Mouse (Mus musculus): ENCODE measurements around the gene Mtmr1. TPM values are rescaled to one million over a fixed set of nuclear protein-coding genes. Genes with fewer than 3 reads are reported as not detected.
A peak's percentile ranks its signal among the peaks of the same experiment; 100 is the strongest.
"Not testable (repeated sequence)": the region's sequence is repeated elsewhere in the genome, so short reads cannot be mapped to it uniquely, and the experiment has no call there.

Mtmr1 gene
- polyA plus RNA-seq (2016; fragmentation: Nextera tagmentation; extraction: Ambion mirVana) = 16.8 and 19.4 TPM in 2 replicates

DNA sequence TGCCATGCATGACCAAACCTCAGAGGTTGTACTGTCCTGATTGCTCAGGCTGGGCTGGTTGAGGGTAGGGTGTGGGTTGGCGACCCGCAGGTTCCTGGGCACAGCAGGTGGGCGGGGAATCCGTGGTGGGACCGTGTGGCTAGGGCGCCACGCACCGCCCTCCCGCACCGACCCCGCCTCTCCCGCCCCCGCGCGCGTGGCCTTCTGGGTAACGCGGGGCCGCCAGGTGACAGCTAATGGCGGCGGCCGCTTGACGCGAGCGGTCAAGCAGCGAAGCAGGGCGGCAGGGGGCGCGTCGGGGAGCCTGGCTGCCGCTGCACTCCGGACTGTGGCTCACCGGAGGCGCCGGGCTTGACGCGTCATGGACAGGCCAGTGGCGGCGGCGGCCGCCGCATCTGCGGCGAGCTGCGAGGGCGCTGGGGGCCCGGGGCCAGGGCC is at the start of gene Mtmr1:
Gene Mtmr1, plus strand, starts transcription at position 207 of the 438 bp plus-strand sequence.
- H3K9me3 ChIP-seq = no peaks in the 10 kb centered on the region
- peak within 1 kb of the TSS; percentile 26; the same call in 1 of the 2 replicates for H3K27ac ChIP-seq
- no peaks in the 10 kb centered on the region for H3K36me3 ChIP-seq
- no peaks in the 10 kb centered on the region for H3K27me3 ChIP-seq (replicated peaks)
- no peaks in the 10 kb centered on the region for H3K4me1 ChIP-seq
- peak; percentile 93 for ATAC-seq (ENCODE audit: low FRiP score, low read depth)
- 15% methylated on average over 45 of the region's 47 CpGs for WGBS
- H3K9ac ChIP-seq = peak within 1 kb of the TSS; percentile 72
- peak within 1 kb of the TSS; percentile 61 for H3K4me2 ChIP-seq (replicated peaks)
- H3K4me3 ChIP-seq = peak within 1 kb of the TSS; percentile 59

DNA sequence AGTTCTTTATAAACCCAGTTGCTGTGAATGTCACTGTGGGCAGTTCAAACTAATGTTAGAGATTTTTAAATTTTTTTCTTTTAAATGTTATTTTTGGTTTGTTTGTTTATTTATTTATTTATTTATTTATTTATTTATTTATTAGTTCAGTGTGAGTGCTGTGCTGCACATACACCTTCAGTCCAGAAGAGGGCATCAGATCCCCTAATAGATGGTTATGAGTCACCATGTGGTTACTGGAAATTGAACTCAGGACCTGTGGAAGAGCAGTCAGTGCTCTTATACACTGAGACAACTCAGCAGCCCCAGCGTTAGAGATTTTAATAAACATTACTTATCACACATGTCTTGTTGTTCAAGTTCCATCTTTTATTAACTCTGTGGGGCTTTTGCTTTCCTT is 12.5 kb upstream of the Mtmr1 start:
- Histone ChIP-seq H3K4me3 (no peak overlapping the region), H3K4me2 (replicated peaks) (no peak overlapping the region), H3K9me3 (no peaks in the 10 kb centered on the region), H3K27me3 (replicated peaks) (no peaks in the 10 kb centered on the region), H3K27ac (no peak overlapping the region), H3K36me3 (no peaks in the 10 kb centered on the region), H3K9ac (no peak overlapping the region), H3K4me1 (no peaks in the 10 kb centered on the region)
- no peak for ATAC-seq (ENCODE audit: low FRiP score, low read depth)
- 81% methylated on average over 1 of the region's 1 CpGs for WGBS

DNA sequence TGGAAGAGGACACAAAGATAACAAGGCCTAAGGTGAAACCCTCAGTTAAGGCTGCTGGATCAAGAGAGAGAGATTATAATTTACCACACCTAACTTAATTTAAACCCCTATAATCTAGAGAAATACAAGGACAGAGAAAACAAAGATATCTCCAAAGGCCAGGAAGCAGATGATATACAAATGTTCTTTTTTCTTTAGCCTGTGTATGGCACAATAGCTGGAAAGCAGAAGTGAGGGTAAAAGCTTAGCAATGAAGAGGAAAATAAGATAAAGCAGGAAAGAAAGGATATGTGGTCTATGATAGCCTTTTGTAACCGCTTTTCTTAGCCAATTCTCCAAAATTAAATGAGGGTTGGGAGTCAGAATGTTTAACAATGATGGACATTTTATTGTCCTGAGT is 9.2 kb upstream of the Mtmr1 start:
- no peaks in the 10 kb centered on the region for H3K4me1 ChIP-seq
- no peak overlapping the region for H3K9ac ChIP-seq
- H3K4me2 ChIP-seq (replicated peaks) = no peak overlapping the region
- H3K27ac ChIP-seq = no peak overlapping the region
- ATAC-seq (ENCODE audit: low FRiP score, low read depth) = no peak
- no peaks in the 10 kb centered on the region for H3K36me3 ChIP-seq
- H3K4me3 ChIP-seq = no peak overlapping the region
- no peaks in the 10 kb centered on the region for H3K9me3 ChIP-seq
- whole genome bisulfite sequencing = 61% methylated on average over 1 of the region's 1 CpGs
- no peaks in the 10 kb centered on the region for H3K27me3 ChIP-seq (replicated peaks)

DNA sequence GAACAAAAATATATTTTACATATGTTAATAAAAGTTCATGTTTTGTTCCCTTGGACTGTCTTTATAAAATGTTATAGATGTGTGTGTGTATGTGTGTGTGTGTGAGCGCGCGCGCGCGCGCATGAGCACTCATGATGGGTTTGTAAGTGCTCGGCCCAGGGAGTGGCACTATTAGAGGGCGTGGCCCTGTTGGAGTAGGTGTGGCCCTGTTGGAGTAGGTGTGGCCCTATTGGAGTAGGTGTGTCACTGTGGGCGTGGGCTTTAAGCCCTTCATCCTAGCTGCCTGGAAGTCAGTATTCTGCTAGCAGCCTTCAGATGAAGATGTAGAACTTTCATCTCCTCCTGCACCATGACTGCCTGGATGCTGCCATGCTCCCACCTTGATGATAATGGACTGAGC is 2.8 kb upstream of the Mtmr1 start:
- not testable (repeated sequence) for H3K27ac ChIP-seq, H3K4me3 ChIP-seq
- 88% methylated on average over 10 of the region's 10 CpGs for WGBS

DNA sequence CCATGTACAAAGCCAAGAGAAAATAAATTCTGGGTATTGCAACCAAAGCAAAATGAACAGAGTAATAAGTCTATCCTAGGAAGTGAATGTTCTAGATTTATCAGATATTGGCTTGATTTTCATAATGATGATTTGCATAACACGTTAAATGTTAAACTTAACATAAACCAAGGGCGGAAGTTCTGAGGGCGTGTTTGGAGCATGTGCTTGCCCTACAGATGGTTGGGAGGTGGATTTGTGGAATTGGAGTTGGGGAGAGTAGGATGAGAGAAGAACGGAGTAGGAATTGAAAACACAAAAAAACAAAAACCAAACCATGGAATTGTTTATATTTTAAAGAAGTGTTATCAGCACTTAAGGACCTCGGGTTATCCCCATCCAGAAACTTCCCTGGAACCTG is 498 bp upstream of the Mtmr1 start:
- Histone ChIP-seq H3K36me3 (no peaks in the 10 kb centered on the region), H3K27ac (no peak overlapping the region), H3K9me3 (no peaks in the 10 kb centered on the region), H3K4me2 (replicated peaks) (peak overlapping the region; percentile 61), H3K4me1 (no peaks in the 10 kb centered on the region), H3K4me3 (peak overlapping the region; percentile 59), H3K27me3 (replicated peaks) (no peaks in the 10 kb centered on the region), H3K9ac (no peak overlapping the region)
- WGBS = 72% methylated on average over 5 of the region's 5 CpGs
- no peak for ATAC-seq (ENCODE audit: low FRiP score, low read depth)

More for the DNA sequence above, 2.8 kb upstream of the Mtmr1 start:
- H3K27me3 ChIP-seq (replicated peaks); H3K9me3 ChIP-seq; H3K4me1 ChIP-seq; ATAC-seq (ENCODE audit: low FRiP score, low read depth); H3K4me2 ChIP-seq (replicated peaks); H3K36me3 ChIP-seq; H3K9ac ChIP-seq: not testable (repeated sequence)

DNA sequence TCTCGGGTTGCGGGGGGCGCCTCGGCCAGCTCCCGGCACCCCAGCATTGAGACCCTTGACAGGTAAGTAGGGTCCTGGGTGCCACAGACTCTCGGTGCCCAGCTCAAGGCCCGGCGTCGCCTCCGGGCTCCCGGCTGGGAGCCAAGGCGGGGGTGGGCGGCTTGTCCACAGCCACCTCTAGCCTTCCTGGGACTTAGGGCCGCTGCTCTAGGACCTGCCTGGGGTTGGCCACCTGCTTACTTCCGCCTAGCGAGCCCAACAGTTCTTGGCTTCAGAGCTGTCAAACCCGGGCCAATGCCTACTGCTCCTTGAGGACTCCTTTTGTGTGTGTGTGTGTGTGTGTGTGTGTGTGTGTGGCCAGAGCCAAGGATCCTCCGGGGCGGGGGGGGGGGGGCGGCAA is 451 bp downstream of the Mtmr1 start:
- 29% methylated on average over 17 of the region's 20 CpGs for WGBS

DNA sequence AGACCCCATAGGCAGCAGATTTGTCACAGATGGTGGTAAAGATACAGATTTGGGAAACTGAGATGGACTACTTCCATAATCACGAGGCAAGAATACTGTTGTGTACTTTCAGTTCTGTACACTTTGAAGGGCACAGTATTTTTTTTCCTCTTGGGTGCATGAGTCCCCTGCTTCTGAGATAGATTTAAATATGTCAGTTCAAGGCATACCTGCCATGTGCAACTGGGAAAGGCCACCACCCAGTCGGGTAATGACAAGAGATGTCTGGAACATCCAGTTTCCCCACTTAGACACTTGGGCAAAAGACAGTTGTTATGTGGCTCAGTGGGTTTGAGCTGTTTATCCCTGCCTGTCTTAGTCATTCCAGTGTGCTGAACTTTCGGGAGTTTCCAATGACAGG is 950 bp downstream of the Mtmr1 start:
- peak overlapping the region; percentile 59 for H3K4me3 ChIP-seq
- no peak overlapping the region for H3K27ac ChIP-seq
- H3K9ac ChIP-seq = peak overlapping the region; percentile 72; the same call in 1 of the 2 replicates
- ATAC-seq (ENCODE audit: low FRiP score, low read depth) = no peak
- H3K27me3 ChIP-seq (replicated peaks) = no peaks in the 10 kb centered on the region
- no peaks in the 10 kb centered on the region for H3K4me1 ChIP-seq
- H3K9me3 ChIP-seq = no peaks in the 10 kb centered on the region
- no peaks in the 10 kb centered on the region for H3K36me3 ChIP-seq
- WGBS = 74% methylated on average over 3 of the region's 3 CpGs
- peak overlapping the region; percentile 61 for H3K4me2 ChIP-seq (replicated peaks)

More for the DNA sequence above, 451 bp downstream of the Mtmr1 start:
- Histone ChIP-seq H3K36me3 (no peaks in the 10 kb centered on the region), H3K4me2 (replicated peaks) (peak overlapping the region; percentile 61), H3K4me1 (no peaks in the 10 kb centered on the region), H3K9me3 (no peaks in the 10 kb centered on the region), H3K4me3 (peak overlapping the region; percentile 59), H3K27me3 (replicated peaks) (no peaks in the 10 kb centered on the region), H3K9ac (peak overlapping the region; percentile 72), H3K27ac (peak overlapping the region; percentile 26; the same call in 1 of the 2 replicates)
- ATAC-seq (ENCODE audit: low FRiP score, low read depth) = peak; percentile 71

DNA sequence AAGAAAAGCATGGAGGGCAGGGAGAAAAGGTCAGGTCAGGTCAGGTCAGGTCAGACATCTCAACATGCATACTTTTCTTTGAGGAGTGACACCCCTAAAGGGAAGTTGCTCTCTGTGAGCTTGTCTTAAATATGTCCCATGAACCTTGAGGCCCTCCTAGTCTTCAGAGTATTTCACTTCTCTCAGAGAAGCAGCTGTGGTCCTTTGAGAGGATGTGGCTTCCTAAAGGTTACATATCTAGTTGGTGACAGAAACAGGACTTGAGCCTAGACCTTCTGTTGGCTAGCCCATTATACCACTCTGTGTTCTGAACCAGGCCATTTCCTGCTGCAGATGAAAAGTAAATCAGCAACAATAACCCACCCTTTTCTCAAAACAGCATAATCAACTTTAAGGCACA is 2.4 kb downstream of the Mtmr1 start:
- no peaks in the 10 kb centered on the region for H3K36me3 ChIP-seq

DNA sequence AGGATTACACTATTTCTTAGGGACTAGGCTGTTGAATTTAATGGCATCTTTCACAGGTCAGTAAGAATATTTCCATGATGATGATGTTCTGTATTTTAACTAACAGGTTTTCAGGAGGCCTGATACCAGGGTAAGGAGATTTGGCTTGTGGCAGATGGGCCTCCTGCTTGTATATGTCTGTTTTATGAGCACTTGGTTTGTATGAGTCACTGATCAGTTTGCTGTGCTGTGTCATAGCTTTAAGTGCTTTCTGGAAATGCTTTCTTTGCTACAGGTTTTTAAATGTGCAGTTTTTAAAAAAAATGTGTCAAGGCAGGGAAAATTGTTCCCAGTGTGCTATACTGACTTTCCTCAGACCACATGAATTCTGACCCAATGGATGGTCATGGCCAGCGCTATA is 12.2 kb downstream of the Mtmr1 start:
- Histone ChIP-seq H3K27ac (no peak overlapping the region), H3K4me1 (no peaks in the 10 kb centered on the region), H3K4me3 (no peak overlapping the region), H3K9me3 (no peaks in the 10 kb centered on the region), H3K36me3 (no peaks in the 10 kb centered on the region), H3K4me2 (replicated peaks) (no peak overlapping the region), H3K9ac (no peak overlapping the region), H3K27me3 (replicated peaks) (no peaks in the 10 kb centered on the region)
- WGBS = 92% methylated on average over 1 of the region's 1 CpGs
- no peak for ATAC-seq (ENCODE audit: low FRiP score, low read depth)

More for the DNA sequence above, 2.4 kb downstream of the Mtmr1 start:
- no peak overlapping the region for H3K4me2 ChIP-seq (replicated peaks)
- no peak overlapping the region for H3K27ac ChIP-seq
- no peak overlapping the region for H3K9ac ChIP-seq
- H3K4me1 ChIP-seq = no peaks in the 10 kb centered on the region
- H3K27me3 ChIP-seq (replicated peaks) = no peaks in the 10 kb centered on the region
- H3K4me3 ChIP-seq = no peak overlapping the region
- H3K9me3 ChIP-seq = no peaks in the 10 kb centered on the region
- ATAC-seq (ENCODE audit: low FRiP score, low read depth) = no peak

DNA sequence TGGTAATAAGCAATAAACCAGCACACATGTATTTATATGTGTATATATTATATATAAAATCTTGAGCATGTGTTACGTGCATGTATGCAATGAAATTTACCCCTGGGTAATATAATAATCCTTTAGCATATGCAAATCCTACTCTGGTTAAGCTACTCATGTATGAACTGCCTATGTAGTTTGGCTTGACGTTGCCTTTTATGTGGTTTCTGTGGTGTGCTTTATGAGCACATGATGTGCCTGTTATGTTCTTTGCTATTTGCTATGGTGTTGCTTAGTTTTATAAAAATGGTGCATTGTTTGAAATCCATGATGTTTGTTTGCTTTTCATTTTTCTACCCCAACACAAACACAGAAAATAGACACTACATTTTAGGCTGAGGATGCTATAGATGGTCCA is 13.9 kb downstream of the Mtmr1 start:
- Histone ChIP-seq H3K27ac (no peak overlapping the region), H3K9me3 (no peaks in the 10 kb centered on the region)
- WGBS = 83% methylated on average over 2 of the region's 2 CpGs

DNA sequence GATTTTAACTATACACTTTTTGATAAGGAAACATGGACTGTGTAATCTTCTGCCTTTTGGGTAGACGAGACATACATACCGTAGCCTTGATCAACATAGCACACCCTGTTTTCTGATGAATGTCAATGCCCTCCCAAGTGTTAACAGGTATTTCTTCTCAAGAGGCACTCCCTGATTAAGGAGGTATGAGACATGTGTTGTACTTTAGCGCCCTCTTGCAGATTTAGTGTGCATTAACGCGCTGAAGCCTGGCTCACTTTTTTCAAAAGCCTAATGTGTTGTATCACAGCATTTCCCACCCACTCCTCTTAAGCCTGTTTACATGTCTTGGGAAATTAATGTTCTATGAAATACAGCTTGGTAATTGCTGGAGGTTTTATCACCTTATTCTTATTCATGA is 17.0 kb downstream of the Mtmr1 start:
- H3K9ac ChIP-seq = no peak overlapping the region
- H3K4me2 ChIP-seq (replicated peaks) = no peak overlapping the region
- H3K9me3 ChIP-seq = no peaks in the 10 kb centered on the region
- H3K27ac ChIP-seq = no peak overlapping the region
- no peaks in the 10 kb centered on the region for H3K27me3 ChIP-seq (replicated peaks)
- no peak overlapping the region for H3K4me3 ChIP-seq
- 47% methylated on average over 5 of the region's 5 CpGs for WGBS
- no peak for ATAC-seq (ENCODE audit: low FRiP score, low read depth)
- no peaks in the 10 kb centered on the region for H3K36me3 ChIP-seq
- H3K4me1 ChIP-seq = no peaks in the 10 kb centered on the region

More for the DNA sequence above, 13.9 kb downstream of the Mtmr1 start:
- no peak overlapping the region for H3K4me3 ChIP-seq
- H3K4me1 ChIP-seq = no peaks in the 10 kb centered on the region
- H3K36me3 ChIP-seq = no peaks in the 10 kb centered on the region
- ATAC-seq (ENCODE audit: low FRiP score, low read depth) = no peak
- H3K9ac ChIP-seq = no peak overlapping the region
- H3K4me2 ChIP-seq (replicated peaks) = no peak overlapping the region
- no peaks in the 10 kb centered on the region for H3K27me3 ChIP-seq (replicated peaks)

DNA sequence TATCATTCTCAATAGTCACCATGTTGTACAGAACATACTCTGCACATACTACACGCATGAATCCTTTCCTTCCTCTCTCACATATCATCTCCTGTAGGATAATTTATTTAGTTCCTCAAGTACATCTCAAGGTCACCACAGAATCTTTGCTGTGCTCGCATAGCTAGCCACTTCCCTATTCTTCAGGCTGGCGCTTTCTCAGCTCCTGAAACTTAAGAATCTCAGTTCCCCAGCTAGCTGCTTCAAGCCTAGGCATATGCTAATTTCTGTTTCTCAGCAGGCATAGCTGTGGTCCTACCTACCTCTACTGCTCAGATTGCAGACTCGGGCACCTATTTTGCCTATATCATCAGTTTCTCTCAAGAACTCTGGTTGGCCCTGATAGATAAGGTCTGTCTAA is 31.8 kb downstream of the Mtmr1 start:
- Histone ChIP-seq H3K4me3 (no peak overlapping the region), H3K27me3 (replicated peaks) (no peaks in the 10 kb centered on the region), H3K4me1 (no peaks in the 10 kb centered on the region), H3K27ac (no peak overlapping the region), H3K4me2 (replicated peaks) (no peak overlapping the region), H3K9me3 (no peaks in the 10 kb centered on the region), H3K9ac (no peak overlapping the region), H3K36me3 (no peaks in the 10 kb centered on the region)
- 85% methylated on average over 4 of the region's 4 CpGs for WGBS
- no peak for ATAC-seq (ENCODE audit: low FRiP score, low read depth)

DNA sequence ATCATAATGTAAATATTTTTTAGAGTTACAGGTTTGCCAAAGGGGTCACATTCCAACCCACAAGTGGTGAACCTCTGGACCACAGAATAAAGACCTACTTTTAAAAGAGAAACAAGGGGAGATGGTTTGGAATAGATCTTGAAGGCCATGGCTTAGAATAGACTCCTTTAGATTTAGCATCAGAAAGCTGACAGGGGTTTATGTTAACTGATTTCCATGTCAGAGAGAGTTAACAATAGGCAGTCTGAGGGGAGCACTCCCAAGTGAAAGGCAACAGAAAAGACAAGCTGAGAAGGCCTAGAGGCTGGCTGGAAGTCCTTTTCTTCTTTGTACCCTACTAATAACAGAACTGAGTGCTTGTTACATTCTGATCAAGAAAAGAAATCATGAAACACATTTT is 41.7 kb downstream of the Mtmr1 start:
- H3K36me3 ChIP-seq = no peaks in the 10 kb centered on the region
- no peak overlapping the region for H3K9ac ChIP-seq
- no peaks in the 10 kb centered on the region for H3K27me3 ChIP-seq (replicated peaks)
- ATAC-seq (ENCODE audit: low FRiP score, low read depth) = no peak
- no peak overlapping the region for H3K27ac ChIP-seq
- no peak overlapping the region for H3K4me3 ChIP-seq
- no peaks in the 10 kb centered on the region for H3K9me3 ChIP-seq
- H3K4me1 ChIP-seq = no peaks in the 10 kb centered on the region; the same call in 1 of the 2 replicates
- no peak overlapping the region for H3K4me2 ChIP-seq (replicated peaks)
